Comparison of ENCODE assay signal across 27 mouse cellular contexts in genomic region chr6:144794356-144794755, GRCm38 (mm10). TPM values are rescaled to one million over a fixed set of nuclear protein-coding genes. Genes with fewer than 3 reads are reported as not detected.
DNase-seq lines count a peak whose midpoint lies in the region; ATAC-seq and TF ChIP-seq lines count a peak whose summit lies in the region.
"Had no signal": no experiment of that assay in that cellular context is flagged by ENCODE, and none has a peak within 500 bp of the region (broad histone marks: within the 10 kb centered on the region; RNA-seq: fewer than 3 reads in every experiment).

No protein-coding gene starts in this region.

- no peak overlapping the region for H3K4me2 ChIP-seq in hindbrain, postnatal 0 days (ENCODE audit: low read depth, low read length)
- no peak overlapping the region for H3K4me2 ChIP-seq in hindbrain, embryonic 16.5 days (ENCODE audit: low read length)
- no peak overlapping the region for H3K4me2 ChIP-seq in neural tube, embryonic 15.5 days
- H3K4me2 ChIP-seq in kidney, embryonic 16.5 days (replicated peaks; ENCODE audit: low read depth, low read length), result no peak overlapping the region
- H3K4me2 ChIP-seq: embryonic facial prominence, embryonic 12.5 days; embryonic facial prominence, embryonic 15.5 days; heart, embryonic 12.5 days; heart, embryonic 15.5 days; hindbrain, embryonic 13.5 days had no signal

- H3K4me3 ChIP-seq in hindbrain, postnatal 0 days (ENCODE audit: low read length), result no peak overlapping the region
- H3K4me3 ChIP-seq in hindbrain, embryonic 16.5 days (ENCODE audit: low read length), result no peak overlapping the region
- no peak overlapping the region for H3K4me3 ChIP-seq in neural tube, embryonic 15.5 days (replicated peaks)
- H3K4me3 ChIP-seq in kidney, embryonic 16.5 days (ENCODE audit: low read length), result no peak overlapping the region
- H3K4me3 ChIP-seq: embryonic facial prominence, embryonic 12.5 days; embryonic facial prominence, embryonic 15.5 days; heart, embryonic 12.5 days; heart, embryonic 15.5 days; hindbrain, embryonic 10.5 days; hindbrain, embryonic 13.5 days had no signal

- ATAC-seq in hindbrain, postnatal 0 days, result no peak
- ATAC-seq in hindbrain, embryonic 16.5 days, result no peak
- ATAC-seq in neural tube, embryonic 15.5 days (ENCODE audit: low FRiP score), result no peak
- no peak for ATAC-seq in kidney, embryonic 16.5 days (ENCODE audit: low FRiP score, low TSS enrichment)
- ATAC-seq: forebrain, embryonic 14.5 days had no signal

- H3K9ac ChIP-seq in hindbrain, postnatal 0 days (replicated peaks; ENCODE audit: low read length), result no peak overlapping the region
- H3K9ac ChIP-seq in hindbrain, embryonic 16.5 days (ENCODE audit: low read depth, low read length), result no peak overlapping the region
- no peak overlapping the region for H3K9ac ChIP-seq in neural tube, embryonic 15.5 days (replicated peaks)
- H3K9ac ChIP-seq in kidney, embryonic 16.5 days (replicated peaks; ENCODE audit: low read length), result no peak overlapping the region
- H3K9ac ChIP-seq: embryonic facial prominence, embryonic 12.5 days; embryonic facial prominence, embryonic 15.5 days; heart, embryonic 12.5 days; heart, embryonic 15.5 days; hindbrain, embryonic 13.5 days had no signal

- WGBS in hindbrain, postnatal 0 days, result 83% methylated on average over 3 of the region's 3 CpGs
- WGBS in hindbrain, embryonic 16.5 days, result 71% methylated on average over 3 of the region's 3 CpGs
- 70% methylated on average over 3 of the region's 3 CpGs for WGBS in neural tube, embryonic 15.5 days
- WGBS in kidney, embryonic 16.5 days, result 61% methylated on average over 3 of the region's 3 CpGs

- no peaks in the 10 kb centered on the region for H3K4me1 ChIP-seq in hindbrain, postnatal 0 days (ENCODE audit: insufficient read depth, low read length)
- no peaks in the 10 kb centered on the region for H3K4me1 ChIP-seq in hindbrain, embryonic 16.5 days (ENCODE audit: control insufficient read depth, insufficient read depth, low read depth, low read length)
- H3K4me1 ChIP-seq in neural tube, embryonic 15.5 days, result no peaks in the 10 kb centered on the region
- H3K4me1 ChIP-seq in kidney, embryonic 16.5 days (ENCODE audit: insufficient read depth, low read length), result no peaks in the 10 kb centered on the region
- H3K4me1 ChIP-seq: embryonic facial prominence, embryonic 12.5 days; embryonic facial prominence, embryonic 15.5 days; heart, embryonic 12.5 days; heart, embryonic 15.5 days; hindbrain, embryonic 13.5 days had no signal

- DNase-seq in hindbrain, postnatal 0 days (ENCODE audit: low spot score), result no peak
- peak; percentile 9 for DNase-seq in neural tube, embryonic 10.5 days (ENCODE audit: extremely low spot score, low spot score)
- DNase-seq in ZHBTc4 (ENCODE audit: low read depth, low spot score), result peak; percentile 58
- DNase-seq: adrenal gland, adult 2 months; adrenal gland, postnatal 14 days; B cell, adult 2 months; cerebellum, adult 11 months; cerebellum, adult 2 months; cerebellum, adult 9-11 months; cerebellum, postnatal 25 days; gastrocnemius, postnatal 10 days; gastrocnemius, postnatal 36 days; heart, postnatal 10 days; heart, postnatal 36 days; kidney, adult 18-20 months had no signal

- H3K27ac ChIP-seq in hindbrain, postnatal 0 days, result no peak overlapping the region
- no peak overlapping the region for H3K27ac ChIP-seq in hindbrain, embryonic 16.5 days (ENCODE audit: low read depth, low read length)
- H3K27ac ChIP-seq in neural tube, embryonic 15.5 days (replicated peaks), result no peak overlapping the region
- no peak overlapping the region for H3K27ac ChIP-seq in kidney, embryonic 16.5 days (ENCODE audit: low read length)
- H3K27ac ChIP-seq: embryonic facial prominence, embryonic 12.5 days; embryonic facial prominence, embryonic 15.5 days; heart, embryonic 15.5 days; hindbrain, embryonic 10.5 days; hindbrain, embryonic 13.5 days had no signal

- no peaks in the 10 kb centered on the region for H3K9me3 ChIP-seq in hindbrain, postnatal 0 days (ENCODE audit: low read length)
- no peaks in the 10 kb centered on the region for H3K9me3 ChIP-seq in hindbrain, embryonic 16.5 days (ENCODE audit: control insufficient read depth, low read length)
- H3K9me3 ChIP-seq in neural tube, embryonic 15.5 days (replicated peaks), result no peaks in the 10 kb centered on the region
- no peaks in the 10 kb centered on the region for H3K9me3 ChIP-seq in kidney, embryonic 16.5 days (ENCODE audit: low read length)
- H3K9me3 ChIP-seq: embryonic facial prominence, embryonic 12.5 days; embryonic facial prominence, embryonic 15.5 days; heart, embryonic 12.5 days; heart, embryonic 15.5 days; hindbrain, embryonic 10.5 days; hindbrain, embryonic 13.5 days had no signal

- no peaks in the 10 kb centered on the region for H3K36me3 ChIP-seq in hindbrain, postnatal 0 days (ENCODE audit: insufficient read depth, low read length)
- H3K36me3 ChIP-seq in hindbrain, embryonic 16.5 days (ENCODE audit: control insufficient read depth, insufficient read depth, low read length), result no peaks in the 10 kb centered on the region
- no peaks in the 10 kb centered on the region for H3K36me3 ChIP-seq in neural tube, embryonic 15.5 days
- H3K36me3 ChIP-seq in kidney, embryonic 16.5 days (ENCODE audit: insufficient read depth, low read length), result no peaks in the 10 kb centered on the region
- H3K36me3 ChIP-seq: embryonic facial prominence, embryonic 12.5 days; embryonic facial prominence, embryonic 15.5 days; heart, embryonic 12.5 days; heart, embryonic 15.5 days; hindbrain, embryonic 10.5 days; hindbrain, embryonic 13.5 days had no signal

- H3K27me3 ChIP-seq in hindbrain, postnatal 0 days (ENCODE audit: insufficient read depth, low read length), result no peaks in the 10 kb centered on the region
- H3K27me3 ChIP-seq in hindbrain, embryonic 16.5 days (replicated peaks; ENCODE audit: control insufficient read depth, insufficient read depth, low read length), result no peaks in the 10 kb centered on the region
- no peaks in the 10 kb centered on the region for H3K27me3 ChIP-seq in neural tube, embryonic 15.5 days (replicated peaks)
- no peaks in the 10 kb centered on the region for H3K27me3 ChIP-seq in kidney, embryonic 16.5 days (ENCODE audit: insufficient read depth, low read length)
- H3K27me3 ChIP-seq: CH12.LX; embryonic facial prominence, embryonic 12.5 days; heart, embryonic 15.5 days had no signal

- peak; percentile 2; the same call in 1 of the 2 replicates for TF ChIP-seq CTCF in hindbrain, postnatal 0 days (IDR thresholded peaks at IDR 0.05; ENCODE audit: low read depth)

RNA-seq across cellular contexts. Expression of gene Sox5, which starts 12.6 kb away (rescaled TPM):
- total RNA-seq in hindbrain, postnatal 0 days (2014; rRNA removed), result 12.3 and 26.2 TPM in 2 replicates
- 32.9 and 35.1 TPM in 2 replicates for polyA plus RNA-seq in hindbrain, postnatal 0 days (2015; fragmentation: Nextera tagmentation; extraction: Ambion mirVana)
- polyA plus RNA-seq in hindbrain, embryonic 16.5 days (2015; fragmentation: Nextera tagmentation; extraction: Ambion mirVana), result 38.6 and 40.7 TPM in 2 replicates
- 32.0 and 34.8 TPM in 2 replicates for polyA plus RNA-seq in neural tube, embryonic 15.5 days (2015; fragmentation: Nextera tagmentation; extraction: Ambion mirVana)
- polyA plus RNA-seq in kidney, embryonic 16.5 days (2015; fragmentation: Nextera tagmentation; extraction: Ambion mirVana), result 14.8 and 20.1 TPM in 2 replicates
- total RNA-seq: granulocyte monocyte progenitor cell, adult 5-6 weeks had no signal
